Mouse (Mus musculus) frontal cortex, adult 2 months (tissue): Measurements from ENCODE around the gene Ube2l3. TPM values are rescaled to one million over a fixed set of nuclear protein-coding genes. Genes with fewer than 3 reads are reported as not detected.
"Not testable (repeated sequence)": the region's sequence is repeated elsewhere in the genome, so short reads cannot be mapped to it uniquely, and the experiment has no call there.

Experiments used
- DNase-seq, 2 experiments: peaks; one replicate each; pipeline ENCODE4 v3.0.0; 2022; ENCODE audit warnings: low spot score in 1 of 2; ENCODE audit errors: extremely low spot score in 1 of 2
- polyA plus RNA-seq: library from polyadenylated mRNA; depleted of rRNA; stranded (reverse); fragments of >200 nt; gene quantifications from 2 replicates; pipeline ENCODE4 v1.2.3, GENCODE M21; 2012; rRNA removed

The Ube2l3 gene
- polyA plus RNA-seq: 131 and 136 TPM in 2 replicates

- DNase-seq: no peak
Observed at GRCm38 (mm10) chr16:17202549-17202948, at the start of gene Ube2l3. TSS of gene Ube2l3 (minus strand) at chr16:17202649.

GRCm38 (mm10) chr16:17251539-17251938 is 49.1 kb upstream of the Ube2l3 start:
- DNase-seq: peak in 1 of 2 experiments; percentile 37

- no peak for DNase-seq
Observed at GRCm38 (mm10) chr16:17249135-17249534, 46.7 kb upstream of the Ube2l3 start.

- DNase-seq: no peak
Observed at GRCm38 (mm10) chr16:17247727-17248126, 45.3 kb upstream of the Ube2l3 start.

- no peak for DNase-seq
Observed at GRCm38 (mm10) chr16:17244996-17245395, 42.5 kb upstream of the Ube2l3 start.

GRCm38 (mm10) chr16:17243731-17244130 is 41.3 kb upstream of the Ube2l3 start:
- no peak for DNase-seq

- DNase-seq: no peak
Observed at GRCm38 (mm10) chr16:17239409-17239808, 37.0 kb upstream of the Ube2l3 start.

GRCm38 (mm10) chr16:17237634-17238033 is 35.2 kb upstream of the Ube2l3 start:
- no peak for DNase-seq

GRCm38 (mm10) chr16:17234916-17235665 is 32.6 kb upstream of the Ube2l3 start:
- DNase-seq: peak; percentile 28 to 76

- DNase-seq: peak in 1 of 2 experiments; percentile 65
Observed at GRCm38 (mm10) chr16:17234499-17234895, 32.0 kb upstream of the Ube2l3 start.

- DNase-seq: peak in 1 of 2 experiments; percentile 34
Observed at GRCm38 (mm10) chr16:17233702-17234498, 31.5 kb upstream of the Ube2l3 start.

GRCm38 (mm10) chr16:17232794-17233701 is 30.6 kb upstream of the Ube2l3 start, which contains the start of gene Hic2:
TSS of gene Hic2 (plus strand) at chr16:17233572.
- DNase-seq: peak; percentile 78 to 88

- not testable (repeated sequence) for DNase-seq
Observed at GRCm38 (mm10) chr16:17231523-17231922, 29.1 kb upstream of the Ube2l3 start.

GRCm38 (mm10) chr16:17226496-17226895 is 24.0 kb upstream of the Ube2l3 start:
- DNase-seq: no peak

- DNase-seq: no peak
Observed at GRCm38 (mm10) chr16:17225584-17225983, 23.1 kb upstream of the Ube2l3 start.

- DNase-seq: peak; percentile 78 to 98
Observed at GRCm38 (mm10) chr16:17222197-17222596, 19.7 kb upstream of the Ube2l3 start.

GRCm38 (mm10) chr16:17220127-17220733 is 17.8 kb upstream of the Ube2l3 start:
- no peak for DNase-seq

- no peak for DNase-seq
Observed at GRCm38 (mm10) chr16:17216934-17217633, 14.6 kb upstream of the Ube2l3 start.
